Mouse (Mus musculus): Measurements from ENCODE around the gene Hoxd12.
A peak's percentile ranks its signal among the peaks of the same experiment; 100 is the strongest.

Gene Hoxd12

GRCm38 (mm10) chr2:74666411-74666810 lies 8.4 kb upstream of the Hoxd12 start:
- no peak for DNase-seq (ENCODE audit: low spot score)

- no peak for DNase-seq (ENCODE audit: low spot score)
Observed at GRCm38 (mm10) chr2:74667191-74667841, 7.5 kb upstream of the Hoxd12 start.

GRCm38 (mm10) chr2:74667842-74668357 lies 6.9 kb upstream of the Hoxd12 start, which contains the start of gene Hoxd13:
Gene Hoxd13 (plus strand): TSS chr2:74668310.
- DNase-seq (ENCODE audit: low spot score): no peak

GRCm38 (mm10) chr2:74668370-74669229 lies 6.2 kb upstream of the Hoxd12 start:
- DNase-seq (ENCODE audit: low spot score): no peak

GRCm38 (mm10) chr2:74669230-74669578 lies 5.6 kb upstream of the Hoxd12 start:
- DNase-seq (ENCODE audit: low spot score): no peak

GRCm38 (mm10) chr2:74669650-74670235 lies 5.1 kb upstream of the Hoxd12 start:
- no peak for DNase-seq (ENCODE audit: low spot score)

GRCm38 (mm10) chr2:74670632-74671188 lies 4.1 kb upstream of the Hoxd12 start:
- DNase-seq (ENCODE audit: low spot score): no peak

- DNase-seq (ENCODE audit: low spot score): no peak
Observed at GRCm38 (mm10) chr2:74671847-74672246, 3.0 kb upstream of the Hoxd12 start.

GRCm38 (mm10) chr2:74672481-74673362 lies 2.1 kb upstream of the Hoxd12 start:
- peak; percentile 58 for DNase-seq (ENCODE audit: low spot score)

GRCm38 (mm10) chr2:74673835-74674425 lies 883 bp upstream of the Hoxd12 start:
- no peak for DNase-seq (ENCODE audit: low spot score)

GRCm38 (mm10) chr2:74675666-74676282 lies 961 bp downstream of the Hoxd12 start:
- DNase-seq (ENCODE audit: low spot score): no peak

GRCm38 (mm10) chr2:74676376-74677052 lies 1.7 kb downstream of the Hoxd12 start:
- DNase-seq (ENCODE audit: low spot score): no peak

- no peak for DNase-seq (ENCODE audit: low spot score)
Observed at GRCm38 (mm10) chr2:74677106-74677505, 2.3 kb downstream of the Hoxd12 start.

- DNase-seq (ENCODE audit: low spot score): no peak
Observed at GRCm38 (mm10) chr2:74678891-74679595, 4.2 kb downstream of the Hoxd12 start, which contains the start of gene Hoxd11. Gene Hoxd11 (plus strand): TSS chr2:74679557.

GRCm38 (mm10) chr2:74679596-74679971 lies 4.8 kb downstream of the Hoxd12 start:
- DNase-seq (ENCODE audit: low spot score): no peak

GRCm38 (mm10) chr2:74679980-74680379 lies 5.2 kb downstream of the Hoxd12 start:
- no peak for DNase-seq (ENCODE audit: low spot score)

- DNase-seq (ENCODE audit: low spot score): no peak
Observed at GRCm38 (mm10) chr2:74680561-74681398, 6.0 kb downstream of the Hoxd12 start.
